Mouse (Mus musculus) inflammation-experienced regulatory T-cells (primary cell): ENCODE measurements around the gene Mapk1. TPM values are rescaled to one million over a fixed set of nuclear protein-coding genes. Genes with fewer than 3 reads are reported as not detected.

Source experiments
- polyA plus RNA-seq, 2 experiments: library from polyadenylated mRNA; unstranded; fragments of 100-300 nt; shearing (Covaris generic); gene quantifications; one replicate each; pipeline ENCODE4 v1.2.1; 2017

Gene Mapk1
- 100 to 1,000 TPM; 173 to 203 TPM for polyA plus RNA-seq

GRCm38 (mm10) chr16:16983131-16983533, at the start of gene Mapk1:
Gene Mapk1 (plus strand): TSS chr16:16983382.

GRCm38 (mm10) chr16:17069511-17070443, 86.6 kb downstream of the Mapk1 start, which contains the start of gene Ypel1:
Gene Ypel1 (plus strand): TSS chr16:17069696.

Other genes starting within 250 kb of the Mapk1 start
- 1 to 10 TPM in 1 of 2 experiments, not detected in 1; 2.0 TPM for gene Spag6l, start 153.9 kb upstream of the Mapk1 start, polyA plus RNA-seq
- gene Igll1, start 119.4 kb upstream of the Mapk1 start, polyA plus RNA-seq: under 1 TPM; 0.64 to 0.81 TPM
- gene Top3b, start 112.6 kb upstream of the Mapk1 start, polyA plus RNA-seq: 100 to 1,000 TPM in 1 of 2 experiments, 10 to 100 TPM in 1; 99.8 to 110 TPM
- gene Vpreb1, start 112.5 kb upstream of the Mapk1 start, polyA plus RNA-seq: 1 to 10 TPM; 1.2 to 1.8 TPM
- 10 to 100 TPM; 14.3 to 32.9 TPM for gene Ppm1f, start 86.9 kb upstream of the Mapk1 start, polyA plus RNA-seq
- 10 to 100 TPM in 1 of 2 experiments, 1 to 10 TPM in 1; 3.4 to 10.1 TPM for gene Ypel1, start 86.3 kb downstream of the Mapk1 start, polyA plus RNA-seq
- gene Ppil2, start 127.9 kb downstream of the Mapk1 start, polyA plus RNA-seq: 100 to 1,000 TPM; 210 to 226 TPM
- 1 to 10 TPM; 1.5 to 3.5 TPM for gene 2610318N02Rik, start 141.8 kb downstream of the Mapk1 start, polyA plus RNA-seq
- 10 to 100 TPM; 33.7 to 37.7 TPM for gene Sdf2l1, start 149.0 kb downstream of the Mapk1 start, polyA plus RNA-seq
- gene Ydjc, start 161.2 kb downstream of the Mapk1 start, polyA plus RNA-seq: 10 to 100 TPM in 1 of 2 experiments, 1 to 10 TPM in 1; 9.6 to 14.8 TPM
- 1 to 10 TPM; 1.0 to 1.2 TPM for gene Ccdc116, start 163.8 kb downstream of the Mapk1 start, polyA plus RNA-seq
- gene Ube2l3, start 219.3 kb downstream of the Mapk1 start, polyA plus RNA-seq: 100 to 1,000 TPM; 236 to 280 TPM
- not detected for gene Rimbp3, start 225.2 kb downstream of the Mapk1 start, polyA plus RNA-seq